Mouse (Mus musculus) embryo, embryonic 10 days (tissue): ENCODE measurements at regions not wholly inside any gene's neighbourhood (a gene's known extent, or its start where the extent isn't known, plus 50 kb on each side); places are given as distances from the start of the nearest gene placed in this dataset.

Experiments
- DNase-seq: peaks from one replicate; pipeline ENCODE4 v3.0.0-alpha.2; 2015; ENCODE audit warnings: low spot score

- DNase-seq = no peak
These were observed 390.9 kb upstream of the Slc35b3 start for GRCm38 (mm10) chr13:39351606-39352005.

- no peak for DNase-seq
These were observed 390.0 kb upstream of the Slc35b3 start for GRCm38 (mm10) chr13:39350668-39351067.

- no peak for DNase-seq
These were observed 387.1 kb upstream of the Slc35b3 start for GRCm38 (mm10) chr13:39347761-39348160.

- DNase-seq = no peak
These were observed 374.2 kb upstream of the Slc35b3 start for GRCm38 (mm10) chr13:39334874-39335273.

GRCm38 (mm10) chr13:39329794-39330193 lies 369.1 kb upstream of the Slc35b3 start:
- DNase-seq = no peak

- DNase-seq = no peak
These were observed 365.5 kb upstream of the Slc35b3 start for GRCm38 (mm10) chr13:39326176-39326575.

GRCm38 (mm10) chr13:39321111-39321510 lies 360.4 kb upstream of the Slc35b3 start:
- no peak for DNase-seq

- no peak for DNase-seq
These were observed 349.1 kb upstream of the Slc35b3 start for GRCm38 (mm10) chr13:39309758-39310157.

GRCm38 (mm10) chr13:39307845-39308244 lies 347.2 kb upstream of the Slc35b3 start:
- DNase-seq = no peak

GRCm38 (mm10) chr13:39306851-39307250 lies 346.2 kb upstream of the Slc35b3 start:
- peak; percentile 36 for DNase-seq

GRCm38 (mm10) chr13:39297129-39297528 lies 336.5 kb upstream of the Slc35b3 start:
- DNase-seq = no peak

- no peak for DNase-seq
These were observed 329.7 kb upstream of the Slc35b3 start for GRCm38 (mm10) chr13:39290216-39290960.

- no peak for DNase-seq
These were observed 321.6 kb upstream of the Slc35b3 start for GRCm38 (mm10) chr13:39282272-39282671.

- DNase-seq = no peak
These were observed 317.4 kb upstream of the Slc35b3 start for GRCm38 (mm10) chr13:39278101-39278500.

- DNase-seq = no peak
These were observed 305.3 kb upstream of the Slc35b3 start for GRCm38 (mm10) chr13:39266024-39266423.

GRCm38 (mm10) chr13:39256708-39257107 lies 296.0 kb upstream of the Slc35b3 start:
- DNase-seq = no peak

- DNase-seq = no peak
These were observed 294.7 kb upstream of the Slc35b3 start for GRCm38 (mm10) chr13:39255338-39255737.

GRCm38 (mm10) chr13:39252591-39252990 lies 291.9 kb upstream of the Slc35b3 start:
- no peak for DNase-seq

- no peak for DNase-seq
These were observed 289.4 kb upstream of the Slc35b3 start for GRCm38 (mm10) chr13:39250096-39250495.

- DNase-seq = no peak
These were observed 266.2 kb upstream of the Slc35b3 start for GRCm38 (mm10) chr13:39226829-39227228.

- no peak for DNase-seq
These were observed 265.0 kb upstream of the Slc35b3 start for GRCm38 (mm10) chr13:39225651-39226050.

- DNase-seq = no peak
These were observed 250.4 kb upstream of the Slc35b3 start for GRCm38 (mm10) chr13:39211076-39211475.

GRCm38 (mm10) chr13:39183715-39184179 lies 223.1 kb upstream of the Slc35b3 start:
- DNase-seq = peak; percentile 44

GRCm38 (mm10) chr13:39161980-39162379 lies 201.3 kb upstream of the Slc35b3 start:
- DNase-seq = peak; percentile 6
